ENCODE assay signal across 8 mouse cellular contexts in the genomic region with DNA sequence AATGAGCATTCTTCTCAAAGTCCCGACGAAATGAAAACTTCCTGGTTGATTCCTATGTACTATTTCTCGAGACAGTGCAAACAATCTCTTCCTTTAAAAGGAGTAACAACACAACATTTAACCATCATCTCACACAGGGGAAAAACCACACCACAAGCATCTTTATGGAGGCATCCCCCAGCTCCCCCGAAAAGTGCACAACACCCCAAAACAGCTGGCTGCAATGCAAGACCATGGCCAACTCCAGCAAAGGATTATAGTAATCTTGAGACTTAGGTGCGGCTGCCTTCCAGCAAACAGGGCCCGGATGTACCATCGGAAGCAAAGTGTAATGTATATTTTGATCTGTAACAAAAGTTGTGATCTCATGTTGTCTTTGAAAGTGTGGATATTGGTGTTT. TPM values are rescaled to one million over a fixed set of nuclear protein-coding genes. Genes with fewer than 3 reads are reported as not detected.
A peak's percentile ranks its signal among the peaks of the same experiment; 100 is the strongest.
DNase-seq lines count a peak whose midpoint lies in the region; ATAC-seq lines count a peak whose summit lies in the region.

No protein-coding gene starts in this region.

- intact Hi-C loops in gastrocnemius, postnatal 14 days (cut with DNase I; ENCODE audit: low total_unique reads): no loop called here
- intact Hi-C loops in heart, postnatal 25 days (cut with DNase I): no loop called here

- H3K4me3 ChIP-seq in hindbrain, embryonic 15.5 days: peak overlapping the region; percentile 47
- H3K4me3 ChIP-seq in midbrain, embryonic 13.5 days (replicated peaks): peak overlapping the region; percentile 72

- no peaks in the 10 kb centered on the region for H3K36me3 ChIP-seq in hindbrain, embryonic 15.5 days
- no peaks in the 10 kb centered on the region for H3K36me3 ChIP-seq in midbrain, embryonic 13.5 days

- H3K27me3 ChIP-seq in hindbrain, embryonic 15.5 days: peaks cover 2% of the 10 kb centered on the region; the same call in 1 of the 2 replicates
- peaks cover 33% of the 10 kb centered on the region for H3K27me3 ChIP-seq in midbrain, embryonic 13.5 days

- ATAC-seq in hindbrain, embryonic 15.5 days (ENCODE audit: low FRiP score, low read depth): no peak
- ATAC-seq in midbrain, embryonic 13.5 days: no peak

- H3K9me3 ChIP-seq in hindbrain, embryonic 15.5 days: no peaks in the 10 kb centered on the region
- no peaks in the 10 kb centered on the region for H3K9me3 ChIP-seq in midbrain, embryonic 13.5 days

- peak overlapping the region; percentile 80 for H3K9ac ChIP-seq in hindbrain, embryonic 15.5 days
- H3K9ac ChIP-seq in midbrain, embryonic 13.5 days (replicated peaks): peak overlapping the region; percentile 94

- WGBS in hindbrain, embryonic 15.5 days: 21% methylated on average over 7 of the region's 7 CpGs
- WGBS in midbrain, embryonic 13.5 days: 4% methylated on average over 7 of the region's 7 CpGs

- DNase-seq in gastrocnemius, postnatal 14 days: peak; percentile 11
- DNase-seq in gastrocnemius, postnatal 4 days (ENCODE audit: low spot score in 2 of 2): no peak
- peak; percentile 41 for DNase-seq in embryo, embryonic 10 days (ENCODE audit: low spot score)
- no peak for DNase-seq in right cerebral cortex, postnatal 14 days
- no peak for DNase-seq in kidney, adult 11 months
- no peak for DNase-seq in heart, postnatal 25 days (ENCODE audit: low spot score)

- peaks cover 30% of the 10 kb centered on the region for H3K4me1 ChIP-seq in hindbrain, embryonic 15.5 days (replicated peaks)
- peaks cover 55% of the 10 kb centered on the region for H3K4me1 ChIP-seq in midbrain, embryonic 13.5 days (replicated peaks)

- peak overlapping the region; percentile 95 for H3K27ac ChIP-seq in hindbrain, embryonic 15.5 days (replicated peaks)
- peak overlapping the region; percentile 94 for H3K27ac ChIP-seq in midbrain, embryonic 13.5 days

- peak overlapping the region; percentile 65 for H3K4me2 ChIP-seq in hindbrain, embryonic 15.5 days
- H3K4me2 ChIP-seq in midbrain, embryonic 13.5 days (replicated peaks): peak overlapping the region; percentile 63

RNA-seq across cellular contexts. Expression of a gene that starts 1.8 kb away (rescaled TPM):
- 1 to 10 TPM; 1.8 to 2.2 TPM for total RNA-seq in gastrocnemius, postnatal 14 days (2021)
- total RNA-seq in gastrocnemius, postnatal 4 days (2021): 1 to 10 TPM; 4.6 to 5.1 TPM
- 169 and 177 TPM in 2 replicates for polyA plus RNA-seq in hindbrain, embryonic 15.5 days (2015; fragmentation: Nextera tagmentation; extraction: Ambion mirVana)
- 157 and 181 TPM in 2 replicates for polyA plus RNA-seq in midbrain, embryonic 13.5 days (2015; fragmentation: Nextera tagmentation; extraction: Ambion mirVana)
- not detected for total RNA-seq in heart, postnatal 25 days (2021)

Comparison
In these comparisons a context has a peak if more than half of its experiments do, and no peak if none do; other contexts are left out.
1. DNase-seq: peak in gastrocnemius, postnatal 14 days (single experiment) and embryo, embryonic 10 days (single experiment); none in gastrocnemius, postnatal 4 days (0 of 2), right cerebral cortex, postnatal 14 days (single experiment), kidney, adult 11 months (single experiment) and heart, postnatal 25 days (single experiment).